Mouse (Mus musculus): ENCODE data around the gene 4930519P11Rik.

4930519P11Rik gene

DNA sequence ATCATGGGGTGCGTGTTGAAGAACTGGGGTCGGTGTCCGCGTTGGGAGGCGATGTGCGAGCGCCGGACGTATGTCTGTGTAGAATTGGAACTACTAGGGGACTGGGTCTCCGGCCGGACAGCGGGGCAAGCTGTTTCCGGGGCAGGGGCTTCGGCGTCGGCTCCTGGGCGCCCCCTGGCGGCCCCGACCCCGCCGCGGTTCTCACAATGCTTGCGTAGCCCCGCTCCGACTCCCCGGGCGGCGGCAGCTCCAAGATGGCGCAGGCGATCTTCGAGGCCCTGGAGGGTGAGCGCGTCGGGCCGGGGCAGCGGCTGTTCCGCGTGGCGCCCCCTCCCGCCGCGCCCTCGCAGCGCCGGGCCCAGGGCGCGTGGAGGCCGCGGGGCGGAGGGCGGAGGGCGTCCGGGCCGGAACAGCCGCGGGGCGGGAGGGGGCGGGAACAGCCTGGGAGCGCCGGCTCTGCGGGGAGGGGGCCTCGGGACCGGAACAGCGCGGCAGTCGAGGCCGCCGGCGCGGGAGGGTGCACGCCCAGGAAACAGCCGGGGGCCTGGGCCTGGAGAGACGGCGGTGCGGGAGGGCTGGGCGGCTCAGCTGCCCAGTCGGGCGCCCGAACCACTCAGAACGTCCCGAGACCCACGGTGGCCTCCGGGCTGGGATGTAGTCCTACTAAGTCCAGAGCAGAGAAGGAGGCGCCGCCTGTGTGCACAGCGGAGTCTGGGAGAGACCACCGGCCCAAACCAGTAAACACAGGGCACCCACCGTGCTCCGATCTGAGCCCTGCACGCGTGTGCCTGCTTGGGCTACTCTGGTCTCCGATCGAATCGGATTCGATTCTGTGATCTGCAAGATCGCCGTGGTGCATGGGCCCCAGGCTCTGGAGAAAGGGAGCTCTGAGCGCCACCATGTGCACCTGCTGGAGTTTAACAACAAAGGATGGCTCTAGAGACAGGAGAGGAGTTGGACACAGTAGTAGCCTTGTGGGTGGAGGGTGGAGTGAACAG is at the start of gene 4930519P11Rik, which contains the start of gene Zfp341:
4930519P11Rik (minus strand) TSS at position 320 of the 998 bp plus-strand sequence.
Zfp341 (plus strand) TSS at position 180 of the 998 bp plus-strand sequence.
- DNase-seq (ENCODE audit: low spot score): peak; percentile 91

DNA sequence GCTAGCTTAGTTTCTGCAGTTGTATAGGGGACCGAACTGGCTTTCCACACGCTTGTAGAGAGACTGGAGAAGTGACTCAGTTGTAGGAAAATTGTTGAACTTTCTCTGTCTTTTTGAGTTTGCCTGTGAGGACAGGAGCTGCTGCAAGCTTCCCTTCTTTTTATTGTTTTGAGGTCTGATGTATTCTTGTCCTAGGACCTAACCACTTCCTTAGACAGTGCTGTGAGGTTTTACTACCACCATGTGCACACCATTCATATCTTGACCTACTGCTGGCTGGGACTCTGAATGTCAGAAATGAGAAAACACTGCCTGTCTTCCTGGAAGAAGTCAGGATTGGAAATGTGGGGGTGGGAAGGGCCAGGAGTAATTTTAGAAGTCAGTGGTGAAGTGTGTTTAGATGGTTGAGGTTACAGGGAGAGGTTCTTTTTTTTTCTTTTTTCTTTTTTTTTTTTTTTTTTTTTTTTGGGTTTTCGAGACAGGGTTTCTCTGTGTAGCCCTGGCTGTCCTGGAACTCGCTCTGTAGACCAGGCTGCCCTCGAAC is 46.4 kb upstream of the 4930519P11Rik start:
- no peak for DNase-seq (ENCODE audit: low spot score)

DNA sequence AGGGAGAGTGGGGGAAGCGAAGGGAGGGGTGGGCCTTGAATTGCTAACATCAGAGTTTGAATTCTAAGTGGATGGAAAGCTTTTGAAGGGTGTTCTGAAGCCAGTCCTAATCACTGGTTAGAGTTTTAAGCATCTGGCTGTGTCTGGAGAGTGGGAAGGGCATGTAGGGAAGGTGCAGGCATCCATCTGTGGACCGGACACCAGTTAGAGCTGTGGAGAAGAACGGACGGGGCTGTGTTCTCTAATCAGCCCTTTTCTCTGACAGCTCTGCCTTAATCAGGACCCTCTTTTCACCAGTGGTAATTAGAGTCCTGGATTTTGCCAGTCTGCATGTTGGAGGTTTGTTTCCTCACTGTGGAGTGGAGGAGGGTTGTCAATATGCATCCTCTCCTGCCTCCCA is 45.8 kb upstream of the 4930519P11Rik start:
- DNase-seq (ENCODE audit: low spot score): no peak

DNA sequence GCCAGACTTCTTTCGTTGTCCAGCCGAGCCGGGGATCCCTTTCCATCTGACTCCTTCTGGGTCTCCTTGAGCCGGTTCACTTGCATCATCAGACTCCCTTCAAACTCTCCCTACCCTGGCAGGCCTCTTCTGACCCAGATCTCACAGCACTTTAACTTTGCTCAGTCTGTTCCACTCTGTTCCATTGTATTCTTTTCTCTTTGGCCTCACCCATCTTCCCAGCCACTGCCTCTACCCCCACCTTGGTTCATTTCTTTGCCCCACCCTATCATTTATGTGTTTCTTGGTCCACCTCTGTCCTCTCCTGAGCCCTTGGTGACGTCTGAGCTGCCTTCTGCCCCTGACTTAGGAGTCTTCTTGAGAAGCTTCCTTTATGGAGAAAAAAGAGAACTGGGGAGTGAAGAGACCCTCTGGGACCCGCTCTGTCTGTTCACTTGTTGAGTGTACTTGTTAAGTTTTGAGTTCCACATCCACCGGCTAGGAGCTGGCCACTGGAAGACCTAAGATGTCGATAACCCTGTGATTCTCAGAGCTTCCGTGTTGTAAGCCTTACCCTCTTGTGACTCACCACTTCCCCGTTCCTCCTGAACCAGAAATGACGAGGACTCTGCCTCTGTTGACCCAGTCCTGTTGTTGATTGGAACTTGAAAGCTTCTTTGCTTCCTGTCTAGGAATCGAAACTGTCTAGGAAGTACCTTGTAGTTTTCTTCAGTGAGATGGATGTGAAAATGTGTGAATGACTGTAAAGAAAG is 44.4 kb upstream of the 4930519P11Rik start:
- no peak for DNase-seq (ENCODE audit: low spot score)

DNA sequence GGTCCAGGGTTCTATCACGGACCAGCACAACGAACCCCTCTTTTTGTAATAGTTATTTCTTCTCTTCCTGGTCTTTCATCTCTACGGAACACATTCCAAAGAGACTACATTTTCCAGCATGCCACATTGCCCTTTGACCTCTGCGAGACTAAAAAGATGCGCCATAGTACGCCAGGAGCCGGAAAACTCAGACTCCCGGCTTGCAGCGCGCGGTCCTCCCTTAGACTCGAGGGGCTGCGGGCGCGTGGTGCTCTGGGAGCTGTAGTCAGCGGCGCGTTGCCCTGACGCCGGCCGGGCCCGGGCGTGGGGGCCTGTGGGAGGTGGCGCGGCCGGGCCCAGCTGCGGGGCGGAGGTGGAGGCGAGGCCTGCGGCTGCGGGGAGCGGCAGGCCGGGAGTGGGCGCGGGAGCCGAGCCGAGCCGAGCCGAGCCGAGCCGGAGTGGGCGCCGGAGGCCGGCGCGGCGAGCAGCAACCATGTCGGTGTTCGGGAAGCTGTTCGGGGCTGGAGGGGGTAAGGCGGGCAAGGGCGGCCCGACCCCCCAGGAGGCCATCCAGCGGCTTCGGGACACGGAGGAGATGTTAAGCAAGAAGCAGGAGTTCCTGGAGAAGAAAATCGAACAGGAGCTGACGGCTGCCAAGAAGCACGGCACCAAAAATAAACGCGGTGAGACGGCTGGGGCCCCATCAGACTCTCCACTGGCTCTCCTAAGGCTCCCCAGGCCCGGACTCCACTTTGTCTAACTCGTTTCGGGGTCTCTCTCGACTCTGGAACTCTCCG is 43.7 kb upstream of the 4930519P11Rik start:
- peak; percentile 99 for DNase-seq (ENCODE audit: low spot score)

DNA sequence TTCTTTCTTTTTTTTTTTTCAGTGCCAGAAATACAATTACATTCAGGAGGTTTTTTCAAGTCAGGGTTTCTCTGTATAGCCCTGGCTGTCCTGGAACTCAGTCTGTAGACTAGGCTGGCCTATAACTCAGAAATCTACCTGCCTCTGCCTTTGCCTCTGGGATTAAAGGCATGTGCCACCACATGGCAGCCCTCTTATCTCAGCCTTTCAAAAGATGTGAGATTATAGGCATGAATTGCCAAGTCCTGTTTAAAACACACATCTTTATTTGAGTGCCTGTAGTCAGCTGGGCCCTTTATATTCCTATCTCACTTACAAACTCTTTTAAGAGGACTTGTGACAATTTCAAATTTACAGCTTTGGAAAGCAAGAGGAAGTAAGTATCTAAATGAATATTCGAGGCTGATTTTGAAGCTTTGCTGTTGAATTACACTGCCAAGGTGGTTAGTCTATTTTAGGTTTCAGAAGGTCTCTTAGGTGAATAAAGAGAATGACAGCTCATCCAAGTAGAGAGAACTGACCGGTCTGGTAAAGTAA is 42.7 kb upstream of the 4930519P11Rik start:
- no peak for DNase-seq (ENCODE audit: low spot score)

DNA sequence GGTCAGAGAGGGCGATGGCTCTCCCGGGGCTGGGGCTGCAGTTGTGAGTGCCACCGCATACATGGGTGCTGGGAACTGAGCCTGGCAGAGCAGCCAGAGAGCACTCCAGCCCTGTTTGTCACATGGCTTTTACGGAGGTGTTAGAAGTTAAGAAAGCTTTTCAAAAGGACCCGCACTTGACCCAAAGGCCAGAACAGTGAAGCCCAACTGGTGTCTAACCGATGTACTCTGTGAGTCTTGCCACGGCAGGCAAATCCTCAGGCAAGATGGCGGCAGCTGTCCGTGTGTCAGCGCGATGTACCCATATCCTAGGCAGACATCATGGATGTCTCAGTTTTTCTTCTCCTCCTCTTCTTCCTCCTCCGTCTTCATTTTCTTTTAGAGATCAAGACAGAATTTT is 41.7 kb upstream of the 4930519P11Rik start:
- DNase-seq (ENCODE audit: low spot score): no peak

DNA sequence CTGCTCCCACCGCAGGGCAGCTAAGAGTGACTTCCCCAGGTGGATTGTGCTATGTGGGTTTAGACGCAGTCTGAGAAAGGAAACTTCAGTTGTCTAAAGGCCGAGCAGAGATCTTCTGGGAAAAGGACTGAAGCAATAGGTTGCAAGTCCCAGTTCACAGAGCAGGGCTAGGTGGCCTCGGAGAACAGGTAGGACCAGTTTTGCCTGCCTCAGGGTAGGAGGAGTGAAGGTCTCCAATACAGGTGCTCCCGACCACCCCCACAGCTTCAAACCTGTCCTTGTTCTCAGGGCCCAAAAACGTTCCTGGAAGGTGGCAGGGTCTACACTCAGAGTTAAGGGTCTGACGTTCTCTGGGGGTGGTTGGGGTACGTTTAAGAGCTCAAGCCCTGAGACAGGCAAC is 38.1 kb upstream of the 4930519P11Rik start, which contains the start of gene Chmp4b:
Chmp4b (plus strand) TSS at position 343 of the 400 bp plus-strand sequence.
- no peak for DNase-seq (ENCODE audit: low spot score)

DNA sequence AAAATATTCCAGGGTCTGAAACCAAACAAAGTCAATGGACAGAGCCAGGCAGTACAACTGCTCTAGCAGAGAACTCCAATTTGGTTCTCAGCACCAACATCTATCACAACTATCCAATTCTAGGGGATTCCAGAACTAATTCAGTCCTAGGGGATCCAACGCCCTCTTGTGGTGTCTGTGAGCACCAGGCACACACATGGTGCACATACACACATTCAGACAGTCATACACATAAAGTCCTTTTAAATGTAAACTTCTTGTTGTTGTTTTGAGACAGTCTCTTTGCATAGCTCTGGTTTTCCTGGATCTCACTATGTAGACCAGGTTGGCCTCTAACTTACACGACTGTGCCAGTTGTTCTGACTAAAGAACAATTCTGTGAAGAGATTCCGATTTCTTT is 37.2 kb upstream of the 4930519P11Rik start:
- DNase-seq (ENCODE audit: low spot score): no peak

DNA sequence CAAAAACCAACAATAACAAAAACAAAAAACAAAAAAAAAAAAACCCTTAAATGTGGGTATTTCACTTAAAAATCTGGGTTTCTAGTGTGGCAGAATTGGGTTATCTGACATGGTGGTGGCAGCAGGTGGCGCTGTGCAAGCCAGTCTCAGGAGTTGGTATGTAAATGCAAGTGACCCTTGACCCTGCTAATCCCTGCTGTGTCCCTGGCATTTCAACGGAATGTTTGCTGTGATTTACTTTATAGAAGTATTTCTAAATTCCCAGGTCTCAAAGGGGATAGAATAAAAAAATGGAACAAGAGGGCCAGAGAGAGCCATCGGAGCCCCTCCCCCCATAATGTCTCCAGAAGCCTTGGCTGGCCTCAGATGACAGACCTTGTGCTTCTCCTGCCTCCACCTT is 34.8 kb upstream of the 4930519P11Rik start:
- no peak for DNase-seq (ENCODE audit: low spot score)

DNA sequence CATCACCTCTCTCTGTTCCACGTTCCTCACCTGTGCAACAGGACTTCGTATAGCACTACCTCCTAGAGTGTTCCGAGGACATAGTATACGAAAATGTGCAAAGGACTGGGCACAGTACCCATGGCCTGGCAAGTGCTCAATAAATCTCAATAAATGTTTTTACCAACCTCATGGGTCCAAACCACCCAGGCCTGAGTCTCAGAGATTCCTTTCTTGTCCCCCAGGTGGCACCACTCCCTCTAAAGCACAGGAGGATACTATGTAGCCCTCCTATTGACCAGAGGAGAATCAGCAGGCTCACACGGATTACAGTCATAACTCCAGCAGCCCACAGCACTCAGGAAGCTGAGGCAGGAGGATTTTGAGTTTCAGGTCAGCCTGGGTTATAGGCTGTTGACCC is 33.4 kb upstream of the 4930519P11Rik start:
- DNase-seq (ENCODE audit: low spot score): peak; percentile 33

DNA sequence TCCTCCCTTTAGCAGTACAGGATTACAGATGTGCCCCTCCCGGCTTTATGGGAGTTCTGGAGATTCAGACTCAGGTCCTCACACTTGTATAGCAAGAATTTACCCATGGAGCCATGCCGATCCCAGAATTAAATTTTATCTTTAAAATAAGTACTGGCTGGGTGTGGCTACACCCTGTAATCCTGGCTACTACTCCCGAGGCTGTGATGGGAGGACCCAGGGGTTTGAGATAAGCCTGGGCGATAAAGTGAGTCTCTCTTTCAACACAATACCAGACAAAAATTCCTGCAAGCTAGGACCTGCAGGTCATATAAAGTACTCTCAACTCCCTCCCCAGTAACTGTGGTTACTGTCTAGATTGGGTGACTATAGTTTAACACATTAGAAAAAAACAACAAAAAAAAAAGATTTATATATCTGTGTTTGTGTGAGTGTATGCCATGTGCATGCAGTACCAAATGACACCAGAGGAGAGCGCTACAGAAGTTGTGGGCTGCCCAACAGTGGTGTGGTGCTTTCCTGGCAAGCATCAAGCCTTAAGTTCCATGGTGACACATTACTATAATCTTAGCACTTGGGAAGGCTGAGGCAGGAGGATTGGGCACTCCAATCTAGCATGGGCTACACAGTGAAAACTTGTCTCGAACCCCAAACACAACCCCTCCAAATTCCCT is 29.6 kb upstream of the 4930519P11Rik start:
- no peak for DNase-seq (ENCODE audit: low spot score)

DNA sequence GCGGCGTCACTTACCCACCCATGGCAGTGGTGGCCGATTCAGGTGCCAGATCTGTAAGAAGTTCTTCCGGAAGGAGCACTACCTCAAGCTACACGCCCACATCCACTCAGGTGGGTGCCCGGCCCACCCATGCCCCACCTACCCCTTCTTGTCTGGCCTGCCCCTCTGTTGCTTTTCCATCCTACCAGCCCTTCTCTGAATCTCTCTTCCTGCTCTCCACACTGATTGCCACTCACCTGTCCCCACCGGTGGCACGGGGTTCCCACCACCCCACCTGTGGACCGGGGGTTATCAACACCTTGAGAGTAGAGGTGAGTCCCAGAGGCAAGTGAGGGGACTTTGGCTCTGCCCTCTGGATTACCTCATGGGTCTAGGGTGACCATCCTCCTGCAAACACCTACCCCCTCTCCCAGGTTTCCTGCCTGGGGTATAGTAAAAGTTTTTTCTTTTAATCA is 28.8 kb upstream of the 4930519P11Rik start:
- no peak for DNase-seq (ENCODE audit: low spot score)

DNA sequence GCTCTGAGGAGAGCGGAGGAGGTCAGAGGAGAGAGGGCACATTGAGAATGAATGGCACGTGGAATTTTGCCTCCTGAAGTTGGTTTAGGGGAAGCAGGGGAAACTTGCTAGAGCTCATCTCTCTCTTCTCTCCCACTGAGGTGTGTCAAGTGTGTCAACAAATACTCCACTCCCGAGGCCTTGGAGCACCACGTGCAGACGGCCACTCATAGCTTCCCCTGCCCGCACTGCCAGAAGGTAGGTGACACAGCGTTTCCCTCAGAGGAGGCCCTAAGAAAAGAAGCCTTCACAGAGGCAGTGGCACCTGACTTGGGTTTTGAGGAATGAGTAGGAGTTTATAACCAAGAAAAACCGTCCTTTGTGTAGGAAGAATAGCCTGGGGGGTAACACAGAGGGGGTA is 27.9 kb upstream of the 4930519P11Rik start:
- no peak for DNase-seq (ENCODE audit: low spot score)

DNA sequence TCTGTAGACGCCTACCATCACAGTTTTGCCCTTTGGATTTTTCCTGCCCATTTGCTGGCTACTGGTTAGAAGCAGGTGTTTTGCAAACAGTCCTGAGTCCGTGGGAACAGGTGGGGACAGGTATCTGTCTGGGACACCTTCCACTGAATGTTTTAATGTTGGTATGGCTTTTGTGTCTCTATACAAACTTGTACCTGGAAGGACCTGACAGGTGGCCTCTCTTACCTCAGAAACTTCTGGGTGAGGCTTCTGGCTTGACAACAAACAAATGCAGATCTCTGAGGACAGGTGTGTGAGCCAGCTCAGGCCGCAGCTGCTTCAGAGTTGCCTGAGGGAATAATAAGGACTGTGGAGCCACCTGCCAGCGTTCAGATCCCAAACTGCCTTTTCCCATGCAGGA is 25.9 kb upstream of the 4930519P11Rik start:
- DNase-seq (ENCODE audit: low spot score): no peak

DNA sequence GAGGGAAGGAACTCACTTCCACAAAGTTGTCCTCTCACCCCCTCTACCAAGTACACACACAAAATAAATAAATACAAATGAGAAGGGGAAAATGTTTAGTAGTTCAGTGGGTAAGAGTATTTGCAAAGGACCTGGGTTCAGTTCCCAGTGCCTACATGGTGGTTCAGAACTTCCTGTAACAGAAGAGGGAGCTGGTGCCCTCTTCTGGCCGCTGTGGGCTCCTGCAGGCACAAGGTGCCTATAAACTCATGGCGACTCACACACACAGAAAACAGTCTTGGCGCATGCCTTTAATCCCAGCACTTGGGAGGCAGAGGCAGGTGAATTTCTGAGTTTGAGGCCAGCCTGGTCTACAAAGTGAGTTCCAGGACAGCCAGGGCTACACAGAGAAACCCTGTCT is 25.3 kb upstream of the 4930519P11Rik start:
- DNase-seq (ENCODE audit: low spot score): no peak

DNA sequence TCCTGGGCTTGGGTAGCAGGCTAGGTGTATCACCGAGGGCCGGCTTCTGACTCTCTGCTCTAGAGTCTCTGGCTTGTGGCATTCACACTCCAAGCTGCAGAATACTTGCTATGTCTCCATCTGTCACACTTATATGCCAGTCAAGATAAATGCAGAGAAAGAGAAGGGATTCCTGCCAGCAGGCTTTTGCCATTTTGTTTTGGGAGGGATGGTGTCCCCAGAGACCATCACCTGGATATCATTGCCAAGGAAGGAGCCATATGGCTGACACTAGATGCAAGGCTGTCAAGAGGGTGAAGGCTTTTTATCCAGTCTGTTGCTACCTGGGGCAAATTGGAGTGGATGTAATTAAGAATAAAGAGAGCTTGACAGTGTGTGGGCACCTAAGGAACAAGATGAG is 22.6 kb upstream of the 4930519P11Rik start:
- no peak for DNase-seq (ENCODE audit: low spot score)

DNA sequence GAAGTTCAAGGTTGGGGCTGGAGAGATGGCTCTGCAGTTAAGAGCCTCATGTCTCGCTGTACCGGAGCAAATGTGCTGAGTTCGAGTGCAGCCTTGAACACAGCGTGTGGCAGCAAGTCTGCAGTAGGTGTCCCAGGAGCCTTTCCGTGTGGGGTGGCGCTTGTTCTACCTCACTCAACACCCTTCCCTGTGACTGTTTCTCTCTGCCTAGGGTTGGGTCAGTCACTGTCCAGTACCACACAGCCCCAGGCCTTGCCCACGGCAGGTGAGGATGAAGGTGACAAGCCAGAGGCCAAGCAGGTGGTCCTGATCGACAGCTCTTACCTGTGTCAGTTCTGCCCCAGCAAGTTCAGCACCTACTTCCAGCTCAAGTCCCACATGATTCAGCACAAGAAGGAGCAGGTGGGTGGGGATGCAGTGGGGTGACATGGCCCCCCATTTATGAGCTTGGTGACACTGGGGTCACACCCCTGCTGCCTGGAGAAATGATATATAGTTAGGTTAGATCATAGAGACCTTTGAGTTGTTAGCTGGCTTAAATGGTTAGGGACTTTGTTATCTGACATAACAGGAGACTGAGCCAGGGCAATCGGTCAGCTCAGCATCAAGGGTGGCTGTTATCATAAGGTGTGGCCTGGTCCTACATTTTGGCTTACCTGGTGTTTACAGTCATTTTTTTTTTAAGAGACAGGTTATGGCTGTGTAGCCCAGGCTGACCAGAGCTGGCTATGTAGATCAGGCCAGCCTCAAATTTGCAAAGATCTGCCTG is 20.8 kb upstream of the 4930519P11Rik start:
- DNase-seq (ENCODE audit: low spot score): no peak

DNA sequence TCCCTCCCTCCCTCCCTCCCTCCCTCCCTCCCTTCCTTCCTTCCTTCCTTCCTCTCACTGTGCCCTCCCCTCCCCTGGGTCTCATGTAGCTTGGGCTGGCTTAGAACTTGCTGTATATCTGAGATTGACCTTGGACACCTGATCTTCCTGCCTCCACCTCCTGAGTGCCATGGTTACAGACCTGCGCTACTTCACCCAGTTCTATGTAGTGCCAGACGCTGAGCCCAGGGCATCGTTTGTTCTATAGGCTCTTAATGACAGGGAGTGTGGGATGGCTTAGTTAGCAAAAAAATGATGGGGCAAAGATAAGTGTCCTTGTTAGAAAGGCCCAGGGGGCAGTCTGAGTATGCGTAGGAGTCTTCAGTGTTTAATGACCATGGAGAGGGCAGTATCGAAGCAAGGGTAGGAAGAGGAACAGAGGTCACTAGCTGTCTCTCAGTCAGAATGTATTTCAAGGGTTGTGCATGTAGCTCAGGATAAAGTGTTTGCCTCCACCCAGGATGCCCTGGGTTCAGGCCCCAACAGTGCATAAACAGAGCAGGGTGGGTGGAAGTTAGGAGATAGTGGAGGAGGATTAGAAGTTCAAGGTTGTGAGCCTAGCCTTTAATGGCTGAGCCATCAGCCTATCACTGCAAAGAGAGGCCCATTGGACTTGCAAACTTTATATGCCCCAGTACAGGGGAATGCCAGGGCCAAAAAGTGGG is 20.0 kb upstream of the 4930519P11Rik start:
- no peak for DNase-seq (ENCODE audit: low spot score)
